ENCODE assay signal across 36 mouse cellular contexts in the genomic region with DNA sequence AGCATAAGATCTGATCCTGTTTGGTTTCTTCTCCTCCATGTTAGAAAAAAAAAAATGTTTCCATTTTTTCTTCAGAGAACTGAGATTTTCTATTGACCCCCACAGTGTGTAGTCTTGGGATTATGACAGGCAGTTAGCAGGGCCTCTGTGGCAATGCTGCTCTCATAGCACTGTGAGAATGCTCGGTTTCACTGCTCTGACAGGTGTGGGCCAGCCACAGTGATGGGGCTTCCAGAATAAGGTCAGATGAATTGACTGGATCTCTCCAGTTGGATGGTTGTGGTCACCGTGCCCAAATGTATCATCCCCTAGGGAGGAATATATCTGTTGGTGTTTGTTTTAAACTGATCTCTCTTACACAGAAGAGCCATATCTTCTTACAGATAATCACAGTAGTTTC. TPM values are rescaled to one million over a fixed set of nuclear protein-coding genes. Genes with fewer than 3 reads are reported as not detected.
"Had no signal": no experiment of that assay in that cellular context is flagged by ENCODE, and none has a peak within 500 bp of the region (broad histone marks: within the 10 kb centered on the region; RNA-seq: fewer than 3 reads in every experiment).

No protein-coding gene starts in this region.

- ATAC-seq: hindbrain, embryonic 16.5 days; hindbrain, postnatal 0 days; inflammation-experienced regulatory T-cells, adult 6 months; intestine, embryonic 15.5 days; intestine, embryonic 16.5 days; intestine, postnatal 0 days had no signal

- DNase-seq: heart, postnatal 10 days; heart, postnatal 14 days; heart, postnatal 36 days; heart, postnatal 4 days; kidney, adult 11 months; kidney, adult 18-20 months; kidney, adult 2 months; kidney, adult 8-10 months; kidney, adult 9 months; kidney, postnatal 10 days; kidney, postnatal 14 days; kidney, postnatal 25 days; kidney, postnatal 36 days; kidney, postnatal 4 days; layer of hippocampus, adult 9-11 months; layer of hippocampus, postnatal 36 days had no signal

- H3K4me2 ChIP-seq: heart, embryonic 11.5 days; heart, embryonic 12.5 days; heart, embryonic 13.5 days; heart, embryonic 15.5 days; hindbrain, embryonic 12.5 days; hindbrain, embryonic 13.5 days; hindbrain, embryonic 14.5 days; hindbrain, embryonic 15.5 days; intestine, embryonic 15.5 days; kidney, embryonic 15.5 days had no signal

- H3K27ac ChIP-seq: heart, embryonic 13.5 days; heart, embryonic 15.5 days; hindbrain, embryonic 10.5 days; hindbrain, embryonic 12.5 days; hindbrain, embryonic 13.5 days; hindbrain, embryonic 14.5 days; hindbrain, embryonic 15.5 days; hindbrain, postnatal 0 days; intestine, embryonic 15.5 days; kidney, embryonic 15.5 days; kidney, postnatal 0 days; layer of hippocampus, adult 2 months; left cerebral cortex, adult 2 months had no signal

- H3K9me3 ChIP-seq: heart, embryonic 12.5 days; heart, embryonic 13.5 days; heart, embryonic 15.5 days; hindbrain, embryonic 10.5 days; hindbrain, embryonic 12.5 days; hindbrain, embryonic 13.5 days; hindbrain, embryonic 15.5 days; intestine, embryonic 15.5 days; kidney, embryonic 15.5 days had no signal

- H3K4me1 ChIP-seq: hindbrain, embryonic 10.5 days; hindbrain, embryonic 12.5 days; hindbrain, embryonic 13.5 days; hindbrain, embryonic 15.5 days; intestine, embryonic 15.5 days; kidney, embryonic 15.5 days had no signal

- H3K9ac ChIP-seq: heart, embryonic 12.5 days; heart, embryonic 13.5 days; heart, embryonic 15.5 days; hindbrain, embryonic 12.5 days; hindbrain, embryonic 13.5 days; hindbrain, embryonic 14.5 days; hindbrain, embryonic 15.5 days; intestine, embryonic 15.5 days; kidney, embryonic 15.5 days had no signal

- H3K27me3 ChIP-seq: heart, embryonic 12.5 days; heart, embryonic 13.5 days; heart, embryonic 15.5 days; hindbrain, embryonic 12.5 days; hindbrain, embryonic 13.5 days; hindbrain, embryonic 15.5 days; intestine, embryonic 15.5 days; kidney, embryonic 15.5 days had no signal

- H3K4me3 ChIP-seq: heart, embryonic 12.5 days; heart, embryonic 13.5 days; heart, embryonic 15.5 days; hindbrain, embryonic 10.5 days; hindbrain, embryonic 12.5 days; hindbrain, embryonic 13.5 days; hindbrain, embryonic 15.5 days; intestine, embryonic 15.5 days; kidney, embryonic 15.5 days; layer of hippocampus, adult 2 months; left cerebral cortex, adult 2 months had no signal

RNA-seq across cellular contexts. Expression of gene Abhd16b, which starts 16.2 kb away (rescaled TPM):
- polyA plus RNA-seq: heart, embryonic 12.5 days; heart, postnatal 0 days; hindbrain, embryonic 13.5 days; hindbrain, embryonic 14.5 days; inflammation-experienced regulatory T-cells, adult 6 months; kidney, adult 2 months; kidney, embryonic 15.5 days had no signal
